In genomic region chr6:22206630-22207293, GRCm38 (mm10) we compare ENCODE assay signal across 11 mouse cellular contexts.
DNase-seq lines count a peak whose midpoint lies in the region; ATAC-seq and TF ChIP-seq lines count a peak whose summit lies in the region.
"Had no signal": no experiment of that assay in that cellular context is flagged by ENCODE, and none has a peak within 500 bp of the region (broad histone marks: within the 10 kb centered on the region; RNA-seq: fewer than 3 reads in every experiment).

No protein-coding gene starts in this region.

- H3K4me3 ChIP-seq in intestine, embryonic 15.5 days (replicated peaks) = no peak overlapping the region
- H3K4me3 ChIP-seq in liver, embryonic 11.5 days (ENCODE audit: low read depth, low read length) = no peak overlapping the region

- TF ChIP-seq CTCF in brain, embryonic 14.5 days (IDR thresholded peaks at IDR 0.05; ENCODE audit: borderline replicate concordance, extremely low read depth, insufficient read depth, insufficient read length) = no peak

- 0 out of 2 replicates have a peak overlapping the region, but pooled peaks have one; percentile 15 for H3K27ac ChIP-seq in intestine, embryonic 15.5 days
- no peak overlapping the region for H3K27ac ChIP-seq in liver, embryonic 11.5 days (ENCODE audit: low read depth, low read length)

- no peak overlapping the region for H3K4me2 ChIP-seq in intestine, embryonic 15.5 days (replicated peaks)
- H3K4me2 ChIP-seq in liver, embryonic 11.5 days = no peak overlapping the region

- DNase-seq in heart, adult 8-10 months (ENCODE audit: low spot score) = peak; percentile 20
- DNase-seq in heart, postnatal 4 days = no peak
- peak; percentile 81 for DNase-seq in brain, embryonic 14.5 days (ENCODE audit: low read depth)
- DNase-seq in lung, postnatal 14 days = peak; percentile 13
- no peak for DNase-seq in adrenal gland, postnatal 25 days
- DNase-seq in urinary bladder, adult 18-20 months (ENCODE audit: low spot score in 2 of 2) = no peak
- DNase-seq in liver, embryonic 11.5 days (ENCODE audit: low spot score) = no peak
- DNase-seq: kidney, adult 11 months; right cerebral cortex, postnatal 4 days; thymus, adult 18-20 months had no signal

- TF ChIP-seq POLR2A in brain, embryonic 14.5 days (IDR thresholded peaks at IDR 0.05; ENCODE audit: borderline replicate concordance, extremely low read depth, insufficient read depth, insufficient read length, poor library complexity, severe bottlenecking) = no peak

- H3K4me1 ChIP-seq in intestine, embryonic 15.5 days (replicated peaks) = 0 out of 2 replicates have a peak, but pooled peaks cover 7% of the 10 kb centered on the region
- H3K4me1 ChIP-seq in liver, embryonic 11.5 days (replicated peaks; ENCODE audit: control insufficient read depth, insufficient read depth, low read length) = no peaks in the 10 kb centered on the region

- H3K9ac ChIP-seq in intestine, embryonic 15.5 days = no peak overlapping the region
- H3K9ac ChIP-seq in liver, embryonic 11.5 days (ENCODE audit: low read depth, low read length) = no peak overlapping the region

- no peaks in the 10 kb centered on the region for H3K27me3 ChIP-seq in intestine, embryonic 15.5 days (replicated peaks)
- no peaks in the 10 kb centered on the region for H3K27me3 ChIP-seq in liver, embryonic 11.5 days (replicated peaks; ENCODE audit: control insufficient read depth, insufficient read depth, low read length)

- H3K9me3 ChIP-seq in intestine, embryonic 15.5 days = no peaks in the 10 kb centered on the region
- H3K9me3 ChIP-seq in liver, embryonic 11.5 days (ENCODE audit: control insufficient read depth, low read length) = no peaks in the 10 kb centered on the region

- WGBS in intestine, embryonic 15.5 days = 46% methylated on average over 5 of the region's 6 CpGs
- 68% methylated on average over 6 of the region's 6 CpGs for WGBS in liver, embryonic 11.5 days

- ATAC-seq in intestine, embryonic 15.5 days = peak; percentile 53
- ATAC-seq in liver, embryonic 11.5 days (replicated peaks; ENCODE audit: low FRiP score) = no peak

- H3K36me3 ChIP-seq in intestine, embryonic 15.5 days = no peaks in the 10 kb centered on the region
- no peaks in the 10 kb centered on the region for H3K36me3 ChIP-seq in liver, embryonic 11.5 days (ENCODE audit: control insufficient read depth, insufficient read depth, low read length)

Comparison
In these comparisons a context has a peak if more than half of its experiments do, and no peak if none do; other contexts are left out.
1. DNase-seq: peak in heart, adult 8-10 months (single experiment), brain, embryonic 14.5 days (single experiment) and lung, postnatal 14 days (single experiment); none in heart, postnatal 4 days (single experiment), adrenal gland, postnatal 25 days (single experiment), urinary bladder, adult 18-20 months (0 of 2) and liver, embryonic 11.5 days (single experiment).